Mouse (Mus musculus) G1E (cell line): ENCODE results near the gene Aox4. TPM values are rescaled to one million over a fixed set of nuclear protein-coding genes. Genes with fewer than 3 reads are reported as not detected.

Source experiments
- ATAC-seq: 2 replicates; pipeline ENCODE4 v1.8.0; 2016; ENCODE audit warnings: mild to moderate bottlenecking; ENCODE audit not compliant: insufficient number of reproducible peaks, poor library complexity, low FRiP score, severe bottlenecking; ENCODE audit errors: extremely low read depth
- DNase-seq: peaks from one replicate; pipeline ENCODE4 v3.0.0; 2012; ENCODE audit warnings: low spot score
- H3K27me3 ChIP-seq: 2 replicates; pipeline ENCODE4 v1.6.1; 2012; ENCODE audit warnings: mild to moderate bottlenecking, low read length, inconsistent platforms; ENCODE audit not compliant: insufficient read depth
- H3K36me3 ChIP-seq: replicated peaks from 2 replicates; pipeline ENCODE3; 2012; ENCODE audit warnings: mild to moderate bottlenecking, inconsistent platforms
- H3K4me1 ChIP-seq: 2 replicates; pipeline ENCODE4 v1.6.1; 2012; ENCODE audit warnings: low read depth, low read length, inconsistent platforms, mixed read lengths; ENCODE audit not compliant: insufficient read depth
- H3K4me3 ChIP-seq: 2 replicates; pipeline ENCODE4 v1.5.1; 2012; ENCODE audit warnings: low read depth, mild to moderate bottlenecking, inconsistent platforms, low read length, moderate library complexity, mixed read lengths
- H3K9me3 ChIP-seq: replicated peaks from 2 replicates; pipeline ENCODE4 v1.6.1; 2012; ENCODE audit warnings: inconsistent platforms
- CTCF ChIP-seq: IDR thresholded peaks from 2 replicates; pipeline ENCODE4 v1.5.1; 2012; ENCODE audit warnings: low read depth, low read length, inconsistent platforms, mixed read lengths
- GATA1 ChIP-seq: IDR thresholded peaks from 2 replicates; pipeline ENCODE4 v1.6.1; 2012; ENCODE audit warnings: borderline replicate concordance, low read length, inconsistent platforms, mixed read lengths
- GATA2 ChIP-seq: IDR thresholded peaks from 2 replicates; pipeline ENCODE4 v1.6.1; 2012; ENCODE audit warnings: low read depth, low read length, inconsistent platforms, borderline replicate concordance
- POLR2AphosphoS5 ChIP-seq: IDR thresholded peaks from 2 replicates; pipeline ENCODE4 v1.6.1; 2012; ENCODE audit warnings: low read depth, low read length, inconsistent platforms; ENCODE audit not compliant: insufficient replicate concordance
- TAL1 ChIP-seq: conservative IDR thresholded peaks from 2 replicates; pipeline ENCODE4 v1.6.1; 2012; ENCODE audit warnings: low read depth, low read length, inconsistent platforms, mixed read lengths
- polyA plus RNA-seq: library from polyadenylated mRNA; stranded (reverse); fragments of >175 nt; gene quantifications from 2 replicates; pipeline ENCODE4 v1.2.3, GENCODE M21; 2012
- total RNA-seq, 2 experiments: library from RNA; stranded (forward) in 1 of 2; stranded (reverse) in 1 of 2; fragments of 200-1000 nt in 1 of 2; fragments of >200 nt in 1 of 2; fragmentation: Nextera tagmentation in 1 of 2; gene quantifications; 2 replicates each; pipeline ENCODE4 v1.2.3; 2014 to 2017

The Aox4 gene
- total and polyA plus RNA-seq, 3 experiments: 0.07 to 6.1 (median 0.82) TPM

DNA sequence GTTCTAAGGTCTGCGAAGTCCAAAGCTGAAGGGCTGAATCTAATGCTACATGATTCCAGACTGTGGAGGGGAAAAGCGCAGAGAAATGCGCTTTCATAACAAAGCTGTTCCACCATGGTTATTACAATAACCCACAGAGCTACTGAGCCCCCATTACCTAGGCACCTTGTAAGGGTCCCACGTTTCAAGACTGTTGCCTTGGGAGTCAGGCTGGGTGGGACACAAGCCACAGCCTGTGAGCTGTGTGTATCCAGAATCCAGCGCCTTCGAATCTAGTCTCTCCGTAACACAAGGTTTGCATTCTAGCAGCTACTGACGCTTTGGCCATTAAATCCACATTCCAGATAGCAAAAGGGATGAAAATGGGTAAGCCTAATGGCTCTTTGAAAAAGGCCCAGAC is 103.0 kb downstream of the Aox4 start:
- ATAC-seq: no peak

DNA sequence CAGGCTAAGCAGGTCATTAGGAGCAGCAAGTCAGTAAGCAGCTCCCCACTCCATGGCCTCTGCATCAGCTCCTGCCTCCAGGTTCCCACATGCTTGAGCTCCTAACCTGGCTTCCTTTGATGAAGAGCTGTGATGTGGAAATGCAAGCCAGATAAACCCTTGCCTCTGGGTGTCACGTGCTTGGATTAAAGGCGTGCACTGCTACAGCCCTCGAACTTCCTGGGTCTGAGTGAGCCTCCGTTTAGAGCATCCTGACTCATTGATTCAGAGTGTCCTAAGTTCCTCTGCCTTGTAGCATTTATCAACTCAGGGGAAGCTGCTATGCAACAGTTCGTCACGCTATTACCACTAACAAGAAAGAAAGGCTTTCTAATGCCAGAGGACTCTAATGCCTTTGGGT is 105.3 kb downstream of the Aox4 start:
- Histone ChIP-seq H3K36me3 (no peaks in the 10 kb centered on the region), H3K4me3 (no peak overlapping the region), H3K27me3 (peaks cover 6% of the 10 kb centered on the region), H3K4me1 (peaks cover 6% of the 10 kb centered on the region; the same call in 1 of the 2 replicates), H3K9me3 (no peaks in the 10 kb centered on the region)
- DNase-seq (no peak), ATAC-seq (no peak)
- TF ChIP-seq CTCF (no peak), POLR2AphosphoS5 (no peak), GATA2 (no peak), TAL1 (no peak), GATA1 (no peak)

More for the DNA sequence above, 103.0 kb downstream of the Aox4 start:
- Histone ChIP-seq H3K9me3 (no peaks in the 10 kb centered on the region), H3K4me1 (peaks cover 9% of the 10 kb centered on the region; the same call in 1 of the 2 replicates), H3K36me3 (no peaks in the 10 kb centered on the region), H3K4me3 (no peak overlapping the region), H3K27me3 (peaks cover 13% of the 10 kb centered on the region)
- TF ChIP-seq TAL1 (no peak), GATA2 (no peak), GATA1 (no peak), CTCF (no peak), POLR2AphosphoS5 (no peak)
- no peak for DNase-seq

Other genes with a start within 250 kb of the Aox4 start
- 86.1 and 93.9 TPM in 2 replicates for gene Sgo2a, start 214.4 kb upstream of the Aox4 start, total RNA-seq (2014; fragmentation: Nextera tagmentation)
- gene Sgo2a, start 214.4 kb upstream of the Aox4 start, total RNA-seq (2017): 41.1 and 49.8 TPM in 2 replicates
- gene Sgo2a, start 214.4 kb upstream of the Aox4 start, polyA plus RNA-seq: 3.3 and 3.4 TPM in 2 replicates
- 26.4 and 30.6 TPM in 2 replicates for gene Kctd18, start 191.4 kb upstream of the Aox4 start, total RNA-seq (2014; fragmentation: Nextera tagmentation)
- 44.0 and 52.7 TPM in 2 replicates for gene Kctd18, start 191.4 kb upstream of the Aox4 start, total RNA-seq (2017)
- gene Kctd18, start 191.4 kb upstream of the Aox4 start, polyA plus RNA-seq: 18.2 and 18.7 TPM in 2 replicates
- not detected in 2 replicates for gene Aox1, start 180.5 kb upstream of the Aox4 start, total RNA-seq (2014; fragmentation: Nextera tagmentation)
- gene Aox1, start 180.5 kb upstream of the Aox4 start, total RNA-seq (2017): 0.06 and 0.16 TPM in 2 replicates
- not detected in 2 replicates for gene Aox1, start 180.5 kb upstream of the Aox4 start, polyA plus RNA-seq
- not detected in 2 replicates for gene Aox3, start 97.3 kb upstream of the Aox4 start, total RNA-seq (2014; fragmentation: Nextera tagmentation)
- gene Aox3, start 97.3 kb upstream of the Aox4 start, total RNA-seq (2017): 0.33 TPM in 1 of 2 replicates, not detected in the other
- gene Aox3, start 97.3 kb upstream of the Aox4 start, polyA plus RNA-seq: not detected in 2 replicates
- gene Aox2, start 67.9 kb downstream of the Aox4 start, total RNA-seq (2014; fragmentation: Nextera tagmentation): 1.4 and 1.5 TPM in 2 replicates
- gene Aox2, start 67.9 kb downstream of the Aox4 start, total RNA-seq (2017): 1.4 and 1.8 TPM in 2 replicates
- gene Aox2, start 67.9 kb downstream of the Aox4 start, polyA plus RNA-seq: 0.77 and 0.79 TPM in 2 replicates
- gene Bzw1, start 182.5 kb downstream of the Aox4 start, total RNA-seq (2014; fragmentation: Nextera tagmentation): 507 and 588 TPM in 2 replicates
- 631 and 664 TPM in 2 replicates for gene Bzw1, start 182.5 kb downstream of the Aox4 start, total RNA-seq (2017)
- 14.5 and 23.4 TPM in 2 replicates for gene Bzw1, start 182.5 kb downstream of the Aox4 start, polyA plus RNA-seq
- 499 and 554 TPM in 2 replicates for gene Clk1, start 213.7 kb downstream of the Aox4 start, total RNA-seq (2014; fragmentation: Nextera tagmentation)
- 545 and 548 TPM in 2 replicates for gene Clk1, start 213.7 kb downstream of the Aox4 start, total RNA-seq (2017)
- 5.8 and 9.2 TPM in 2 replicates for gene Clk1, start 213.7 kb downstream of the Aox4 start, polyA plus RNA-seq
- 31.3 and 48.7 TPM in 2 replicates for gene Nif3l1, start 234.8 kb downstream of the Aox4 start, total RNA-seq (2014; fragmentation: Nextera tagmentation)
- gene Nif3l1, start 234.8 kb downstream of the Aox4 start, total RNA-seq (2017): 37.3 and 69.5 TPM in 2 replicates
- 4.4 and 10.1 TPM in 2 replicates for gene Nif3l1, start 234.8 kb downstream of the Aox4 start, polyA plus RNA-seq
- gene Ppil3, start 235.1 kb downstream of the Aox4 start, total RNA-seq (2014; fragmentation: Nextera tagmentation): 55.2 and 87.6 TPM in 2 replicates
- 106 TPM in 2 replicates for gene Ppil3, start 235.1 kb downstream of the Aox4 start, total RNA-seq (2017)
- 8.8 and 8.9 TPM in 2 replicates for gene Ppil3, start 235.1 kb downstream of the Aox4 start, polyA plus RNA-seq